Mouse (Mus musculus) spleen, adult 2 months (tissue): ENCODE measurements at regions not wholly inside any gene's neighbourhood (a gene's known extent, or its start where the extent isn't known, plus 50 kb on each side); places are given as distances from the start of the nearest gene placed in this dataset.

Source experiments
- CTCF ChIP-seq: fragments of 200-500 bp; IDR thresholded peaks from 2 replicates; pipeline ENCODE4 v1.5.1; 2011; ENCODE audit warnings: mild to moderate bottlenecking, inconsistent platforms; ENCODE audit not compliant: insufficient read depth, insufficient read length, insufficient replicate concordance; ENCODE audit errors: extremely low read depth
- POLR2A ChIP-seq: fragments of 200-500 bp; IDR thresholded peaks from 2 replicates; pipeline ENCODE4 v1.6.1; 2011; ENCODE audit warnings: low read depth, low read length, inconsistent platforms

DNA sequence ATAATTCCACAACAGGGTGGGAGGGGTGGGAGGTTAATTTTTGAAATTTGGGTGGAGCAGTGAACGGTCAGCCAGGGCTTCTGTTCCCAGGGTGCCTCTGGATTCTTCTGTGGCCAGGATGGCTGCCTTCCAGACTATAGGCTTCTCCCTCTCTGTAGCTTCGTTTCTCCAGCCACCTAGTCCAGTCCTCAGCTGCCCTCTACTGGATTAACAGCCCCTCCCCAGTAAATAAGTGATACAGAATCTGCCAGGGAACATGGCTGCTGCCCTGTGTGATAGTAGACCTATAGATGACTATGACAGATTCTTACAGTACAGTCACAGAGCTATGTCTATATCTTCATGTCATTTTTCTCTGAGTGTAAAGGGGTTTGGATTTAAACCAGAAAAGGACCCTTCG, 127.5 kb upstream of the Prok2 start:
- TF ChIP-seq CTCF (no peak), POLR2A (no peak)
